Mouse (Mus musculus) hindbrain, embryonic 15.5 days (tissue): ENCODE measurements around the gene Trp53. TPM values are rescaled to one million over a fixed set of nuclear protein-coding genes. Genes with fewer than 3 reads are reported as not detected.
"Not testable (repeated sequence)": the region's sequence is repeated elsewhere in the genome, so short reads cannot be mapped to it uniquely, and the experiment has no call there.

Experiments
- ATAC-seq: fragments of 200-750 bp; cut with Nextera tagmentation; 2 replicates; pipeline ENCODE4 v1.8.0; 2017; ENCODE audit warnings: low read depth, moderate number of reproducible peaks, moderate TSS enrichment; ENCODE audit not compliant: low FRiP score
- H3K27ac ChIP-seq: fragments of 300-500 bp; sonication (generic); replicated peaks from 2 replicates; pipeline ENCODE4 v1.5.1; 2015; ENCODE audit warnings: mild to moderate bottlenecking, inconsistent platforms
- H3K27me3 ChIP-seq: fragments of 300-500 bp; sonication (generic); 2 replicates; pipeline ENCODE4 v1.6.1; 2015; ENCODE audit warnings: control low read depth, inconsistent platforms
- H3K36me3 ChIP-seq: fragments of 300-500 bp; sonication (generic); 2 replicates; pipeline ENCODE4 v1.6.1; 2015; ENCODE audit warnings: control low read depth, inconsistent platforms
- H3K4me1 ChIP-seq: fragments of 300-500 bp; sonication (generic); replicated peaks from 2 replicates; pipeline ENCODE4 v1.6.1; 2015; ENCODE audit warnings: control low read depth, inconsistent platforms
- H3K4me2 ChIP-seq: fragments of 300-500 bp; sonication (generic); 2 replicates; pipeline ENCODE4 v1.6.1; 2015; ENCODE audit warnings: moderate library complexity, mild to moderate bottlenecking, inconsistent platforms
- H3K4me3 ChIP-seq: fragments of 300-500 bp; sonication (generic); 2 replicates; pipeline ENCODE4 v1.5.1; 2015; ENCODE audit warnings: mild to moderate bottlenecking, inconsistent platforms
- H3K9ac ChIP-seq: fragments of 300-500 bp; sonication (generic); 2 replicates; pipeline ENCODE4 v1.6.1; 2015; ENCODE audit warnings: inconsistent platforms
- H3K9me3 ChIP-seq: fragments of 300-500 bp; sonication (generic); 2 replicates; pipeline ENCODE4 v1.6.1; 2016; ENCODE audit warnings: control low read depth, inconsistent platforms
- WGBS: fragments of 180-500 bp; shearing (Covaris S2); methylation state at CpG from one replicate; pipeline ENCODE4 v1.1.7; 2015; 5-methylcytosine and 5-hydroxymethylcytosine counted together
- polyA plus RNA-seq: library from polyadenylated mRNA; unstranded; fragments of >200 nt; fragmentation: Nextera tagmentation; extraction: Ambion mirVana; gene quantifications from 2 replicates; pipeline ENCODE4 v1.2.1, GENCODE M21; 2015

Gene Trp53
- polyA plus RNA-seq: 61.1 and 64.2 TPM in 2 replicates

DNA sequence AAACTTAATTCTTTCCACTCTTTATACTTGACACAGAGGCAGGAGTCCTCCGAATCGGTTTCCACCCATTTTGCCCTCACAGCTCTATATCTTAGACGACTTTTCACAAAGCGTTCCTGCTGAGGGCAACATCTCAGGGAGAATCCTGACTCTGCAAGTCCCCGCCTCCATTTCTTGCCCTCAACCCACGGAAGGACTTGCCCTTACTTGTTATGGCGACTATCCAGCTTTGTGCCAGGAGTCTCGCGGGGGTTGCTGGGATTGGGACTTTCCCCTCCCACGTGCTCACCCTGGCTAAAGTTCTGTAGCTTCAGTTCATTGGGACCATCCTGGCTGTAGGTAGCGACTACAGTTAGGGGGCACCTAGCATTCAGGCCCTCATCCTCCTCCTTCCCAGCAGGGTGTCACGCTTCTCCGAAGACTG, at the start of gene Trp53, which contains the start of gene Wrap53:
TSS of gene Trp53 (plus strand) at position 269 of the 424 bp plus-strand sequence.
TSS of gene Wrap53 (minus strand) at position 165 of the 424 bp plus-strand sequence.
- H3K4me1 ChIP-seq: peaks cover 44% of the 10 kb centered on the region
- peak within 1 kb of the TSS; percentile 85 for H3K4me2 ChIP-seq
- H3K27ac ChIP-seq: peak within 1 kb of the TSS; percentile 94
- peak within 1 kb of the TSS; percentile 75 for H3K9ac ChIP-seq
- 0% methylated on average over 13 of the region's 13 CpGs for WGBS
- ATAC-seq: peak; percentile 73
- no peaks in the 10 kb centered on the region for H3K9me3 ChIP-seq
- H3K27me3 ChIP-seq: no peaks in the 10 kb centered on the region
- H3K4me3 ChIP-seq: peak within 1 kb of the TSS; percentile 63
- 0 out of 2 replicates have a peak, but pooled peaks cover 2% of the 10 kb centered on the region for H3K36me3 ChIP-seq

GRCm38 (mm10) chr11:69530755-69531154, 49.4 kb upstream of the Trp53 start:
- not testable (repeated sequence) for H3K27me3 ChIP-seq, H3K36me3 ChIP-seq, H3K4me2 ChIP-seq, H3K9me3 ChIP-seq, H3K4me3 ChIP-seq, H3K27ac ChIP-seq, H3K9ac ChIP-seq, ATAC-seq
- peaks cover 24% of the 10 kb centered on the region for H3K4me1 ChIP-seq
- WGBS: 88% methylated on average over 6 of the region's 6 CpGs

DNA sequence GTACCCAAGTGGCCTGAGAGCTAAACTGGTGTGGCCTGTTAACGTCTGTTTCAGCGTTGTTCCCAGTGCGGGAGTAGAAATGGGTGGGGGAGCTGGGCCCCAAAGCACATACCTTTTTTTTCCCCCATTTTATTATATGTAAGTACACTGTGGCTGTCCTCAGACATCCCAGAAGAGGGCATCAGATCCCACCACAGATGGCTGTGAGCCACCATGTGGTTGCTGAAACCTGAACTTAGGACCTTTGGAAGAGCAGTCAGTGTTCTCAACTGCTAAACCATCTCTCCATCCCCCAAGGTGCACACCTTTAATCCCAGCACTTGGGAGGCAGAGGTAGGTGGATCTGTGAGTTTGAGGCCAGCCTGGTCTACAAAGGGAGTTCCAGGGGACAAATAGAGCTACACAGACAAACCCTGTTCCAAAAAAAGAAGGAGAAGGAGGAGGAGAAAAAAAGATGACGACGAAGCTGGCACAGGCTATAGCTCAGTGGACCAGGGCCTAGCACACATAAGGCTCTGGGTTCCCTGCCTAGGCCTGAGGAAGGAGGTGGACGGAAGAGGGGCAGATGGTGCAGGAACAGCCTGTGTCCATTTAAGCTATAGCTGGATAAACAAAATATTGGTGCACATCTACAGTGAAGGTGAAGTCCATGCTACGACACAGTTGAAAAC, 47.5 kb upstream of the Trp53 start:
- Histone ChIP-seq H3K4me2 (no peak overlapping the region), H3K9ac (no peak overlapping the region), H3K36me3 (no peaks in the 10 kb centered on the region), H3K27me3 (no peaks in the 10 kb centered on the region), H3K9me3 (no peaks in the 10 kb centered on the region), H3K27ac (no peak overlapping the region), H3K4me3 (no peak overlapping the region), H3K4me1 (peaks cover 6% of the 10 kb centered on the region)
- no peak for ATAC-seq
- 84% methylated on average over 7 of the region's 7 CpGs for WGBS

DNA sequence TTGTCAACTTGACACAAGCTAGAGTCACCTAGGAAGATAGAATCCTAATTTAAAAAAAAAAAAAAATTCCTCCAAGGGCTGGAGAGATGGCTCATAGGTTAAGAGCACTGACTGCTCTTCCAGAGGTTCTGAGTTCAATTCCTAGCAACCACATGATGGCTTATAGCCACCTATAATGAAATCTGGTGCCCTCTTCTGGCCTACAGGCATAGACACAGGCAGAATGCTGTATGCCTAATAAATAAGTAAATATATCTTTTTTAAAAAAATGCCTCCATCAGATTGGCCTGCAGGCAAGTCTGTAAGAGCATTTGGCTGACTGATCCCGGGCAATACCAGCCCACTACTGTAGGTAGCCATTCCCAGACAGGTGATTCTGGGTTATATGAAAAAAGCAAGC, 45.2 kb upstream of the Trp53 start:
- Histone ChIP-seq H3K27ac (no peak overlapping the region), H3K9me3 (no peaks in the 10 kb centered on the region), H3K36me3 (no peaks in the 10 kb centered on the region), H3K27me3 (no peaks in the 10 kb centered on the region), H3K4me1 (no peaks in the 10 kb centered on the region), H3K4me3 (no peak overlapping the region), H3K4me2 (no peak overlapping the region), H3K9ac (no peak overlapping the region)
- no peak for ATAC-seq
- WGBS: 63% methylated on average over 1 of the region's 1 CpGs

- WGBS: 98% methylated on average over 2 of the region's 2 CpGs
- no peak for ATAC-seq
- H3K4me1 ChIP-seq: peaks cover 18% of the 10 kb centered on the region
- H3K9me3 ChIP-seq: no peaks in the 10 kb centered on the region
- no peak overlapping the region for H3K9ac ChIP-seq
- H3K27me3 ChIP-seq: no peaks in the 10 kb centered on the region
- H3K4me3 ChIP-seq: no peak overlapping the region
- no peak overlapping the region for H3K4me2 ChIP-seq
- no peaks in the 10 kb centered on the region for H3K36me3 ChIP-seq
- no peak overlapping the region for H3K27ac ChIP-seq
Measured at GRCm38 (mm10) chr11:69540700-69541099, 39.5 kb upstream of the Trp53 start.

- H3K4me2 ChIP-seq, H3K9me3 ChIP-seq: not testable (repeated sequence)
Measured at GRCm38 (mm10) chr11:69541741-69542140, 38.4 kb upstream of the Trp53 start.

DNA sequence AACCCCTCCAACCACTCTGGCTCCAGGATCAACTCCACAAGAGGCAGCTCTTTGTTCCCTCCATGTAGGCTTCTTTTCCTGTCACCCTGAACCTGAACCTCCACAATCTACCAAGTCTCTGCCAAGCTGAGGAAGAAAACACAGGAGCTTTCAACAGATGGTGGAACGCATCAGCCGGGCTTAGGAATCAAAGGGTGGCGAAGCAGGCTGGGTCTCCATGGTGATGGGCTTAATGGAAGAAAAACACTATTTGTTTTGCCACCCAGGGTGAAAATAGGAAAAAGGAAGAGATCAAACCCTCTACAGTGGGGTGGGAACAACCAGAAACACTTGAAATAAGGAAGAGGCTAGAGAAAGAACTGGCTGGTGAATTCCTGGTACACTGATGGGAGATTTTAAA, 36.6 kb upstream of the Trp53 start:
- H3K4me1 ChIP-seq: peaks cover 44% of the 10 kb centered on the region
- H3K4me3 ChIP-seq: no peak overlapping the region
- no peak for ATAC-seq
- no peak overlapping the region for H3K9ac ChIP-seq
- peak overlapping the region; percentile 56 for H3K27ac ChIP-seq
- WGBS: 9% methylated on average over 3 of the region's 3 CpGs
- H3K9me3 ChIP-seq: no peaks in the 10 kb centered on the region
- H3K36me3 ChIP-seq: no peaks in the 10 kb centered on the region
- no peaks in the 10 kb centered on the region for H3K27me3 ChIP-seq
- no peak overlapping the region for H3K4me2 ChIP-seq

More at GRCm38 (mm10) chr11:69541741-69542140, 38.4 kb upstream of the Trp53 start:
- not testable (repeated sequence) for H3K4me3 ChIP-seq, H3K27me3 ChIP-seq, ATAC-seq, H3K36me3 ChIP-seq, H3K27ac ChIP-seq, H3K9ac ChIP-seq
- peaks cover 26% of the 10 kb centered on the region for H3K4me1 ChIP-seq
- 65% methylated on average over 1 of the region's 3 CpGs for WGBS

DNA sequence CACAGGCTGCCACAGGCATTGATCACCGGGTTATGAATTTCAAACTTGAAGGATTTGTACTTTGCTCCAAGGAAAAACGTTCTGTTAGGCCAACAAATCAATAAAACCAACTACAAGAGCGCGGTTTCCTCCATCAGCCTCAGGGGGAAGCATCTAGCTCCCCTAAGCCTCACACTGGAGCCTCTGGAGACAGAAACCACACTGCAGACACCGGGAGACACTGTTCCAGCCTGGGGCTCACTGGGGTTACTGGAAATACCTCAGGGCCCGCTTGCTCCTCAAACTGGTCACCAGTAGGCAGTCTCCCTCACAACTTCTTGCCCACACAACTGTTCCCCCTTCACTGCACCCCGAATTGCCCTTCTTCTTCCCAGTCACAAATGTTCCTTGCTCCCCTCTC, 34.2 kb upstream of the Trp53 start:
- Histone ChIP-seq H3K9me3 (no peaks in the 10 kb centered on the region), H3K27ac (peak overlapping the region; percentile 89), H3K4me1 (peaks cover 53% of the 10 kb centered on the region), H3K27me3 (no peaks in the 10 kb centered on the region), H3K4me3 (peak overlapping the region; percentile 43), H3K9ac (peak overlapping the region; percentile 53), H3K4me2 (peak overlapping the region; percentile 74), H3K36me3 (no peaks in the 10 kb centered on the region)
- peak; percentile 12; the same call in 1 of the 2 replicates for ATAC-seq
- 7% methylated on average over 7 of the region's 7 CpGs for WGBS

GRCm38 (mm10) chr11:69546423-69547053, 33.6 kb upstream of the Trp53 start:
- Histone ChIP-seq H3K36me3 (no peaks in the 10 kb centered on the region), H3K9me3 (no peaks in the 10 kb centered on the region), H3K4me3 (peak overlapping the region; percentile 43), H3K4me2 (peak overlapping the region; percentile 74), H3K27ac (peak overlapping the region; percentile 89), H3K9ac (peak overlapping the region; percentile 53), H3K4me1 (peaks cover 53% of the 10 kb centered on the region), H3K27me3 (no peaks in the 10 kb centered on the region)
- peak; percentile 77 for ATAC-seq
- WGBS: under 1% methylated on average over 44 of the region's 44 CpGs

- peak overlapping the region; percentile 43 for H3K4me3 ChIP-seq
- H3K9me3 ChIP-seq: no peaks in the 10 kb centered on the region
- no peaks in the 10 kb centered on the region for H3K27me3 ChIP-seq
- ATAC-seq: peak; percentile 3; the same call in 1 of the 2 replicates
- peak overlapping the region; percentile 89 for H3K27ac ChIP-seq
- peak overlapping the region; percentile 53 for H3K9ac ChIP-seq
- H3K4me2 ChIP-seq: peak overlapping the region; percentile 74
- WGBS: 2% methylated on average over 15 of the region's 15 CpGs
- no peaks in the 10 kb centered on the region for H3K36me3 ChIP-seq
- H3K4me1 ChIP-seq: peaks cover 56% of the 10 kb centered on the region
Measured at GRCm38 (mm10) chr11:69547071-69547470, 33.1 kb upstream of the Trp53 start.

- peaks cover 67% of the 10 kb centered on the region for H3K4me1 ChIP-seq
- H3K4me2 ChIP-seq: peak within 1 kb of the TSS; percentile 74; the same call in 1 of the 2 replicates
- H3K27ac ChIP-seq: peak within 1 kb of the TSS; percentile 89
- no peak for ATAC-seq
- H3K4me3 ChIP-seq: no peak within 1 kb of the TSS
- H3K9ac ChIP-seq: no peak within 1 kb of the TSS
- 28% methylated on average over 12 of the region's 12 CpGs for WGBS
- no peaks in the 10 kb centered on the region for H3K9me3 ChIP-seq
- no peaks in the 10 kb centered on the region for H3K36me3 ChIP-seq
- no peaks in the 10 kb centered on the region for H3K27me3 ChIP-seq
Measured at GRCm38 (mm10) chr11:69549060-69549656, 31.0 kb upstream of the Trp53 start, which contains the start of gene Dnah2. Gene Dnah2 (minus strand): TSS chr11:69549110.

DNA sequence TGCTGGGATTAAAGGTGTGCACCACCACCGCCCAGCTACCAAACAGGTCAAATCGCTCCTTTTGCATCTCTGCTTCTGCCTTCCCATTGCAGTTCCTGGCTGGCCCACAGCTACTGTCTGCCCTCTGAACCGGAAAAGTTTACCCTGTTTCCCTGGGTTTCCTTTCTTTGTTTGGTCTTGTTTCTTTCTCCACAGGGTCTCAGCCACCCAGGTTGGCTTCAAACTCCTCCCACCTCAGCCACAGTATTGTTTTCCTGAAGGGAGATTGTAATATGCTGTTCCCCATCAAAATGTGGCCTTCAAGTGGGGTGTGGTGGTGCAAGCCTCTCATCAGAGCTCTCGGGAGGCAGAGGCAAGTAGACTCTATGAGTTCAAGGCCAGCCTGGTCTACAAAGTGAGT, 28.8 kb upstream of the Trp53 start:
- H3K4me2 ChIP-seq: no peak overlapping the region
- no peaks in the 10 kb centered on the region for H3K36me3 ChIP-seq
- no peaks in the 10 kb centered on the region for H3K27me3 ChIP-seq
- peaks cover 72% of the 10 kb centered on the region for H3K4me1 ChIP-seq
- no peak overlapping the region for H3K4me3 ChIP-seq
- 52% methylated on average over 4 of the region's 4 CpGs for WGBS
- no peaks in the 10 kb centered on the region for H3K9me3 ChIP-seq
- no peak overlapping the region for H3K9ac ChIP-seq
- H3K27ac ChIP-seq: no peak overlapping the region
- no peak for ATAC-seq
